Mouse (Mus musculus): Measurements from ENCODE around the gene Fkbp11. TPM values are rescaled to one million over a fixed set of nuclear protein-coding genes. Genes with fewer than 3 reads are reported as not detected.
A peak's percentile ranks its signal among the peaks of the same experiment; 100 is the strongest.

Gene Fkbp11
- polyA plus RNA-seq, 1 experiment from 2014 or later, result 3.8 TPM

DNA sequence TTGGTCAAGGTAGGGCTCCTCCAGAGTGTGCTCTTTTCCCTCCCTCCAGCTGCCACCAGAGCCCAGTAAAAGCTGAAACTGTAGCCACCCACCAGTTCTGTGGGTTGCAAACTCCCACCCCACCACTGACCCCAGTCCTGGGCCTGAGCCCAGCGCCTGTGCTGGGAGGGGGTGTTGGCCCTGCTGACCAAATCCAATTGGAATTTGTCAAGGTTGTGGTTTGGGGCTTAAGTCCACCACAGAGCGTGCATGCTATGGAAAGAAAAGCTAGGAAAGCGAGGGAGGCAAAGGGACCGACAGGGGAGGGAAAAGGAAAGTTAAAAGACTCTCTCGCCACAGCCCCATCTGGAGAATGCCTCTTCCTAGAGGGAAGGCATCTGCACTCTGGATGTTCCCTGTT lies 40.3 kb upstream of the Fkbp11 start:
- Histone ChIP-seq H3K9ac (ENCODE audit: low read length) (no peak overlapping the region), H3K27me3 (replicated peaks; ENCODE audit: control insufficient read depth, insufficient read depth, low read length) (peaks cover 39% of the 10 kb centered on the region), H3K27ac (ENCODE audit: low read depth, low read length) (no peak overlapping the region), H3K36me3 (ENCODE audit: control insufficient read depth, insufficient read depth, low read length) (no peaks in the 10 kb centered on the region), H3K4me3 (ENCODE audit: low read depth, low read length) (no peak overlapping the region), H3K4me1 (ENCODE audit: control insufficient read depth, insufficient read depth, low read length) (peaks cover 5% of the 10 kb centered on the region; the same call in 1 of the 2 replicates), H3K9me3 (replicated peaks; ENCODE audit: control insufficient read depth, low read length) (no peaks in the 10 kb centered on the region), H3K4me2 (ENCODE audit: low read length) (no peak overlapping the region)
- DNase-seq (ENCODE audit: low spot score) (no peak), ATAC-seq (no peak)
- 16% methylated on average over 5 of the region's 5 CpGs for WGBS

GRCm38 (mm10) chr15:98765929-98766328 lies 37.9 kb upstream of the Fkbp11 start:
- DNase-seq (ENCODE audit: low spot score) (no peak), ATAC-seq (no peak)
- H3K27ac ChIP-seq (ENCODE audit: low read depth, low read length), result no peak overlapping the region
- H3K4me3 ChIP-seq (ENCODE audit: low read depth, low read length), result no peak overlapping the region
- H3K27me3 ChIP-seq (replicated peaks; ENCODE audit: control insufficient read depth, insufficient read depth, low read length), result peaks cover 15% of the 10 kb centered on the region
- H3K9me3 ChIP-seq (replicated peaks; ENCODE audit: control insufficient read depth, low read length), result no peaks in the 10 kb centered on the region
- WGBS, result 68% methylated on average over 4 of the region's 4 CpGs
- no peak overlapping the region for H3K4me2 ChIP-seq (ENCODE audit: low read length)
- peaks cover 10% of the 10 kb centered on the region for H3K4me1 ChIP-seq (ENCODE audit: control insufficient read depth, insufficient read depth, low read length)
- no peak overlapping the region for H3K9ac ChIP-seq (ENCODE audit: low read length)
- H3K36me3 ChIP-seq (ENCODE audit: control insufficient read depth, insufficient read depth, low read length), result 0 out of 2 replicates have a peak, but pooled peaks cover 1% of the 10 kb centered on the region

DNA sequence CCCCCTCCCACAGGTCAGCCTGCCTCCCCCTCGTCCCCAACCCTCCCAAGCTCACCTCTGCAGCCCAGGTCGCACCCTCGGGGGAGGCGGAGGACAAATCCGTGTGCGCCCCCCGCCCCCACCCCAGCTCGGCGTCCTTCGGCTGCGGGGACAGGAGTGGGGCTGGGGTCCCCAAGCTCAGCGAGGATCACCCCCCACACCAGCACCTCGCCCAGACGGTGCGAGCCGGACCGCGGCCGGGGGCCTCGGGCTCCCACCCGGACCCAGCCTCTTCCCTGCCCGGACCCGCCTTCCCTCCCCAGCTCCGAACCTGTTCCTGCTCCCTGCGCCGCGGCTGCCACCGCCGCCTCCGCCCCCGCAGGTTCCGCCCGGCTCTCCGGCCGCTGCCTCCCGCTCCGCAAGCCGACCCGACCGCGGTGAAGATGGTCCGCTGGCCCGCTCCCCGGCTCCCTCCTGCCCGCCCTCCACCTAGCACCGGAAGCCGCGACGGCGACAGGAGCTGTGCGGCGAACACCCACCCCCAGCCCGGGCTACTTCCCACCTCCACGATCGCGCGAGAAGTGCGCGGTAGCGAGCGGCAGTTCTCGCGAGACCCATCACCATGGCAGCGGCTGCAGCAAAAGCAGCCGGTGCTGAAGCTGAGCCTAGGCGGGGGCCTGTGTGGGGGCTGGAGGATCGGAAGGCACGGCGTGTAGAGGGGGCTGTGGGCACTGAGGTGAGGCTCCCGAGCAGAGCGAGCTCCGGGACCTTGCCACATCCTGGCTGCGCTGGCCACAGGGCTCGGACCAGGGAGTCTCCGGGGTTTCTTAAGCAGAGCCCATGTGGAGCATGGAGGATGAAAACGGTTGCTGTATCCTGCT lies 34.9 kb upstream of the Fkbp11 start, which contains the start of gene Arf3:
Arf3 (minus strand) TSS at position 545 of the 860 bp plus-strand sequence.
- Histone ChIP-seq H3K27me3 (replicated peaks; ENCODE audit: control insufficient read depth, insufficient read depth, low read length) (peaks cover 3% of the 10 kb centered on the region; the same call in 1 of the 2 replicates), H3K4me1 (ENCODE audit: control insufficient read depth, insufficient read depth, low read length) (peaks cover 10% of the 10 kb centered on the region), H3K4me3 (ENCODE audit: low read depth, low read length) (peak within 1 kb of the TSS; percentile 97), H3K9ac (ENCODE audit: low read length) (peak within 1 kb of the TSS; percentile 96), H3K4me2 (ENCODE audit: low read length) (peak within 1 kb of the TSS; percentile 80), H3K9me3 (replicated peaks; ENCODE audit: control insufficient read depth, low read length) (no peaks in the 10 kb centered on the region), H3K27ac (ENCODE audit: low read depth, low read length) (peak within 1 kb of the TSS; percentile 86), H3K36me3 (ENCODE audit: control insufficient read depth, insufficient read depth, low read length) (peaks cover 28% of the 10 kb centered on the region)
- WGBS, result under 1% methylated on average over 67 of the region's 76 CpGs
- DNase-seq (ENCODE audit: low spot score) (peak; percentile 98), ATAC-seq (peak; percentile 97)

GRCm38 (mm10) chr15:98762201-98762621 lies 34.2 kb upstream of the Fkbp11 start:
- peak overlapping the region; percentile 97 for H3K4me3 ChIP-seq (ENCODE audit: low read depth, low read length)
- H3K9me3 ChIP-seq (replicated peaks; ENCODE audit: control insufficient read depth, low read length), result no peaks in the 10 kb centered on the region
- peak overlapping the region; percentile 80 for H3K4me2 ChIP-seq (ENCODE audit: low read length)
- H3K27me3 ChIP-seq (replicated peaks; ENCODE audit: control insufficient read depth, insufficient read depth, low read length), result peaks cover 3% of the 10 kb centered on the region; the same call in 1 of the 2 replicates
- DNase-seq (ENCODE audit: low spot score) (peak; percentile 82), ATAC-seq (peak; percentile 67)
- H3K27ac ChIP-seq (ENCODE audit: low read depth, low read length), result peak overlapping the region; percentile 86
- WGBS, result under 1% methylated on average over 24 of the region's 24 CpGs
- peaks cover 31% of the 10 kb centered on the region for H3K36me3 ChIP-seq (ENCODE audit: control insufficient read depth, insufficient read depth, low read length)
- H3K9ac ChIP-seq (ENCODE audit: low read length), result peak overlapping the region; percentile 96
- H3K4me1 ChIP-seq (ENCODE audit: control insufficient read depth, insufficient read depth, low read length), result peaks cover 10% of the 10 kb centered on the region

- peaks cover 15% of the 10 kb centered on the region for H3K36me3 ChIP-seq (ENCODE audit: control insufficient read depth, insufficient read depth, low read length)
- no peaks in the 10 kb centered on the region for H3K4me1 ChIP-seq (ENCODE audit: control insufficient read depth, insufficient read depth, low read length)
- no peak for DNase-seq (ENCODE audit: low spot score)
- no peak overlapping the region for H3K4me2 ChIP-seq (ENCODE audit: low read length)
- no peak overlapping the region for H3K27ac ChIP-seq (ENCODE audit: low read depth, low read length)
- WGBS, result 90% methylated on average over 2 of the region's 2 CpGs
- no peak overlapping the region for H3K9ac ChIP-seq (ENCODE audit: low read length)
- no peaks in the 10 kb centered on the region for H3K27me3 ChIP-seq (replicated peaks; ENCODE audit: control insufficient read depth, insufficient read depth, low read length)
- ATAC-seq, result no peak
- no peak overlapping the region for H3K4me3 ChIP-seq (ENCODE audit: low read depth, low read length)
- H3K9me3 ChIP-seq (replicated peaks; ENCODE audit: control insufficient read depth, low read length), result no peaks in the 10 kb centered on the region
Measured at GRCm38 (mm10) chr15:98754125-98754524, 26.1 kb upstream of the Fkbp11 start.

DNA sequence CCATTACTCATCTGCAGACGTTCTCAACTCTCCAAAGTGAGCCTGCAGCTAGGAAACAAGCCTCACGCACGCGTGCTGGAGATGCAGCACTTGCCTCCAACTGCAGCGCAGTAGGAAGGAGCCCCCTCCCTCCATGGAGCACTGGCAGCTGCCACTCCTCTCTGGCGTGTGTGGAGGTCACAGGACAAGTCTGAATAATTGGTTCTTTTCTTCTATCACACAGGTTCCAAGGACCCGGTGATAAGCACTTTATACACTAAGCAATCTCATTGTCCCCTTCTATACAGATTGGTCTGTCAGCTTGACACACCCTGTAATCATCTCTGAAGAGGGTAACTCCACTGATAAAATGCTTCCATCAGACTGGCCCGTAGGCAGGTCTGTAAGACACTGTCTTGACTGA lies 25.0 kb upstream of the Fkbp11 start:
- ATAC-seq (no peak), DNase-seq (ENCODE audit: low spot score) (no peak)

DNA sequence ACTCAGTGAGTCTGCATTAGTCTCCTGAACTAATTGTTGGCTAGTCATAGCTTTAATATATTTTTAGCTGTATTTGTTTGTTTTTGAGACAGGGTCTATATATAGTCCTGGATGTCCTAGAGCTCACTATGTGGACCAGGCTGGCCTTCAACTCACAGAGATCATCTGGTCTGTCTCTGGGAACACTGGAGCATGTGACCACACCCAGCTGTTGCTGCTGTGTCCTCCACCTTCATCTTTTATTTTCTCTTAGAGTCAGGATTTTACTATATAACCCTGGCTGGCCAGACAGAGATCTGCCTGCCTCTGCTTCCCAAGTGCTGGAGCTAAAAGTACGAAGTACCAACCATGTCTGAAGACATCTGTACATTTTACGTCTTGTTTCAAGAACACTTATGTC lies 21.1 kb upstream of the Fkbp11 start:
- DNase-seq (ENCODE audit: low spot score), result no peak
- ATAC-seq, result no peak
- Histone ChIP-seq H3K4me3 (ENCODE audit: low read depth, low read length) (no peak overlapping the region), H3K9me3 (replicated peaks; ENCODE audit: control insufficient read depth, low read length) (no peaks in the 10 kb centered on the region), H3K4me2 (ENCODE audit: low read length) (no peak overlapping the region), H3K4me1 (ENCODE audit: control insufficient read depth, insufficient read depth, low read length) (no peaks in the 10 kb centered on the region), H3K9ac (ENCODE audit: low read length) (no peak overlapping the region), H3K27ac (ENCODE audit: low read depth, low read length) (no peak overlapping the region), H3K27me3 (replicated peaks; ENCODE audit: control insufficient read depth, insufficient read depth, low read length) (no peaks in the 10 kb centered on the region), H3K36me3 (ENCODE audit: control insufficient read depth, insufficient read depth, low read length) (peaks cover 9% of the 10 kb centered on the region)
- WGBS, result 96% methylated on average over 2 of the region's 2 CpGs

More for the DNA sequence above, 25.0 kb upstream of the Fkbp11 start:
- 0 out of 2 replicates have a peak, but pooled peaks cover 6% of the 10 kb centered on the region for H3K36me3 ChIP-seq (ENCODE audit: control insufficient read depth, insufficient read depth, low read length)
- no peaks in the 10 kb centered on the region for H3K9me3 ChIP-seq (replicated peaks; ENCODE audit: control insufficient read depth, low read length)
- WGBS, result 70% methylated on average over 8 of the region's 8 CpGs
- no peak overlapping the region for H3K4me2 ChIP-seq (ENCODE audit: low read length)
- no peak overlapping the region for H3K9ac ChIP-seq (ENCODE audit: low read length)
- H3K27me3 ChIP-seq (replicated peaks; ENCODE audit: control insufficient read depth, insufficient read depth, low read length), result no peaks in the 10 kb centered on the region
- H3K27ac ChIP-seq (ENCODE audit: low read depth, low read length), result no peak overlapping the region
- H3K4me1 ChIP-seq (ENCODE audit: control insufficient read depth, insufficient read depth, low read length), result no peaks in the 10 kb centered on the region
- no peak overlapping the region for H3K4me3 ChIP-seq (ENCODE audit: low read depth, low read length)

DNA sequence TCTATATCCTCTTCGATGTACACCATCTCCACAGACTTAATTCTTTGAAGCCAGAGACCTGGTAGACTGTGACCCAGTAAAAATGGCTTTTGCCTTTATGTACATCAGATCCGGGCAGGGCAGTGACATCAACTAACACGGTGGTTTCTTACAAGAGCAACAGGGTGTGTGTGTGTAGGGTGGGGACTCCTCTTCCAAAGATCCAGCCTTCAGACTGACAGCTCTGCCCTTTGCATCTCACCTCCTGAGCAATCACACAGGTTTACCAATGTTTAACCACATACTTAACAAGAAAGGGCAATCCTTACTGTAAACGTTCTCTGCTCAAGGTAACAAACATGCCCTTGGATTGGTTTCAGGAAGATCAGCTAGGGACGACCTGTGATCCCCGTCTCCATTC lies 19.3 kb upstream of the Fkbp11 start:
- Histone ChIP-seq H3K27me3 (replicated peaks; ENCODE audit: control insufficient read depth, insufficient read depth, low read length) (no peaks in the 10 kb centered on the region), H3K9me3 (replicated peaks; ENCODE audit: control insufficient read depth, low read length) (no peaks in the 10 kb centered on the region), H3K9ac (ENCODE audit: low read length) (no peak overlapping the region), H3K4me1 (ENCODE audit: control insufficient read depth, insufficient read depth, low read length) (no peaks in the 10 kb centered on the region), H3K4me2 (ENCODE audit: low read length) (no peak overlapping the region), H3K36me3 (ENCODE audit: control insufficient read depth, insufficient read depth, low read length) (peaks cover 19% of the 10 kb centered on the region), H3K27ac (ENCODE audit: low read depth, low read length) (no peak overlapping the region), H3K4me3 (ENCODE audit: low read depth, low read length) (no peak overlapping the region)
- WGBS, result 92% methylated on average over 6 of the region's 6 CpGs
- DNase-seq (ENCODE audit: low spot score) (no peak), ATAC-seq (no peak)

DNA sequence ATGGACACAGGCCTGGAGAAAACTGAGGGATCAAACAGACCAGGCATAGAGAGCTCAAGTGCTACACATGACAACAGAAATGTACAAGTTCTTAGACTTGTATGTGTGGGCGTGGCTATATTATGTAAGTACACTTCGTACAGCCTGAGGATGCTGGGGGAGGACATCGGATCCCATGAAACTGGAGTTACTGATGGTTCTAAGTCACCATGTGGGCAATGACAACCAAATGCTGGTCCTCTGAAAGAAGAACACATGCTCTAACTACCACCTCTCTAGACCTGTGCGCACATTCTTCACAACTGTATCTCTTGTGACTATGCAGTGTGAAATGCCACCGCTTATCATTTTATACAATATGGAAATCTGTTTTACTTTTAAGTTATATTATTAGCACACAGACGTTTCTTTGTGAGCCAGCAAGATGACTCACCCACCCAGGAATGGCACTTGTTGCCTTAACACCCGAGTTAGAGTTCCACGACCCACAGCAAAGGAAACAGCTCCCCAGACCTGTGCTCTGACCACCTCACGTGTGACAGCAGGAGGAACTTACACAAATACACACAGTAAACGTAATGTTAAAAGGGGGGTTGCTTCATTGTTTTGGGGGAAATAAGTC lies 18.5 kb upstream of the Fkbp11 start:
- H3K27ac ChIP-seq (ENCODE audit: low read depth, low read length), result no peak overlapping the region
- 87% methylated on average over 10 of the region's 10 CpGs for WGBS
- no peak for ATAC-seq
- H3K4me3 ChIP-seq (ENCODE audit: low read depth, low read length), result no peak overlapping the region
- peaks cover 25% of the 10 kb centered on the region for H3K36me3 ChIP-seq (ENCODE audit: control insufficient read depth, insufficient read depth, low read length)
- H3K9ac ChIP-seq (ENCODE audit: low read length), result no peak overlapping the region
- H3K9me3 ChIP-seq (replicated peaks; ENCODE audit: control insufficient read depth, low read length), result no peaks in the 10 kb centered on the region
- H3K27me3 ChIP-seq (replicated peaks; ENCODE audit: control insufficient read depth, insufficient read depth, low read length), result no peaks in the 10 kb centered on the region
- no peak overlapping the region for H3K4me2 ChIP-seq (ENCODE audit: low read length)
- no peak for DNase-seq (ENCODE audit: low spot score)
- no peaks in the 10 kb centered on the region for H3K4me1 ChIP-seq (ENCODE audit: control insufficient read depth, insufficient read depth, low read length)
